Mouse (Mus musculus) C2C12 (cell line): ENCODE measurements at regions not wholly inside any gene's neighbourhood (a gene's known extent, or its start where the extent isn't known, plus 50 kb on each side); places are given as distances from the start of the nearest gene placed in this dataset.

Source experiments
- CTCF ChIP-seq: IDR thresholded peaks from one replicate; pipeline ENCODE4 v1.5.1; 2011; ENCODE audit not compliant: control insufficient read depth, insufficient read depth, insufficient read length
- MAX ChIP-seq: IDR thresholded peaks from one replicate; pipeline ENCODE4 v1.6.1; 2011; ENCODE audit warnings: mild to moderate bottlenecking, control low read depth

- TF ChIP-seq CTCF: no peak
- no peak for TF ChIP-seq MAX
These were observed 545.7 kb downstream of the Epm2a start for GRCm38 (mm10) chr10:11888953-11889352.
